Mouse (Mus musculus): ENCODE data around the gene Hps4.

DNA sequence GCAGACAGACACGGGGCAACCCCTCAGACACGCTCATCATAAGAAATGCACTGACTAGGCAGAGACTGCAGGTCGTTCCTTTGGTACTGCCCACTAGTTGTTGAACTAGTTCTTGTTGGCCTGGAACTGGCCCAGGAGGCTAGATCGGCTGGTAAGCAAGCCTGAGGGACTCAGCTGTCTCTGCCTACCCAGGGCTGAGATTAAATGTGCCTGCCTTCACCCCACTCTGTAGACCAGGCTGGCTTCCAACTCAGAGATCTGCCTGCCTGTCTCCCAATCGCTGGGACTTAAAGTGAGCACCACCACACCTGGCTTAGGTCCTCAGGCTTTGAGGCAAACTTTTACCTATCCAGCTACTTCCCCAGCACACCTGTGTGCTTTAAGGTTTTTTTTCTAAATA is 22.5 kb upstream of the Hps4 start:
- TF ChIP-seq CTCF (IDR thresholded peaks at IDR 0.05; ENCODE audit: low read depth, low read length) (no peak), POLR2A (IDR thresholded peaks at IDR 0.05; ENCODE audit: borderline replicate concordance, low read depth, low read length) (no peak)

All from bone marrow macrophage, adult 2 months (primary cell).